Mouse (Mus musculus) hindbrain, embryonic 14.5 days (tissue): ENCODE measurements around the gene Gfra1. TPM values are rescaled to one million over a fixed set of nuclear protein-coding genes. Genes with fewer than 3 reads are reported as not detected.

Experiments used
- ATAC-seq: fragments of 200-750 bp; cut with Nextera tagmentation; 2 replicates; pipeline ENCODE4 v1.8.0; 2017; ENCODE audit warnings: moderate number of reproducible peaks, mild to moderate bottlenecking, moderate TSS enrichment, moderate library complexity; ENCODE audit not compliant: low FRiP score
- DNase-seq: peaks from one replicate; pipeline ENCODE4 v3.0.0-alpha.2; 2015; ENCODE audit warnings: low spot score
- H3K27ac ChIP-seq: fragments of 300-500 bp; sonication (generic); 2 replicates; pipeline ENCODE4 v1.5.1; 2014; ENCODE audit warnings: mild to moderate bottlenecking, moderate library complexity
- H3K27me3 ChIP-seq: fragments of 300-500 bp; sonication (generic); 2 replicates; pipeline ENCODE4 v1.6.1; 2014; ENCODE audit warnings: mild to moderate bottlenecking, low read length, mixed read lengths; ENCODE audit not compliant: control insufficient read depth, insufficient read depth
- H3K36me3 ChIP-seq: fragments of 300-500 bp; sonication (generic); replicated peaks from 2 replicates; pipeline ENCODE4 v1.6.1; 2014; ENCODE audit not compliant: control insufficient read depth, insufficient read depth
- H3K4me1 ChIP-seq: fragments of 300-500 bp; sonication (generic); replicated peaks from 2 replicates; pipeline ENCODE4 v1.6.1; 2014; ENCODE audit warnings: antibody characterized with exemption, low read length, mixed read lengths; ENCODE audit not compliant: control insufficient read depth, insufficient read depth
- H3K4me2 ChIP-seq: fragments of 300-500 bp; sonication (generic); replicated peaks from 2 replicates; pipeline ENCODE4 v1.6.1; 2014; ENCODE audit warnings: mild to moderate bottlenecking, moderate library complexity
- H3K4me3 ChIP-seq: fragments of 300-500 bp; sonication (generic); replicated peaks from 2 replicates; pipeline ENCODE4 v1.5.1; 2014; ENCODE audit warnings: mild to moderate bottlenecking, low read length
- H3K9ac ChIP-seq: fragments of 300-500 bp; sonication (generic); 2 replicates; pipeline ENCODE4 v1.6.1; 2014
- H3K9me3 ChIP-seq: fragments of 300-500 bp; sonication (generic); 2 replicates; pipeline ENCODE4 v1.6.1; 2016; ENCODE audit warnings: low read length; ENCODE audit not compliant: control insufficient read depth
- WGBS: fragments of 180-500 bp; shearing (Covaris S2); extraction: QIAGEN DNeasy Blood & Tissue Kit; methylation state at CpG from one replicate; pipeline ENCODE4 v1.1.7; 2014; 5-methylcytosine and 5-hydroxymethylcytosine counted together
- polyA plus RNA-seq: library from polyadenylated mRNA; unstranded; fragments of >200 nt; fragmentation: Nextera tagmentation; extraction: Ambion mirVana; gene quantifications from 2 replicates; pipeline ENCODE4 v1.2.1, GENCODE M21; 2014

Gene Gfra1
- 46.0 and 48.5 TPM in 2 replicates for polyA plus RNA-seq

- Histone ChIP-seq H3K4me1 (peaks cover 62% of the 10 kb centered on the region), H3K4me2 (peak within 1 kb of the TSS; percentile 99), H3K9ac (peak within 1 kb of the TSS; percentile 71), H3K9me3 (no peaks in the 10 kb centered on the region), H3K27ac (peak within 1 kb of the TSS; percentile 86), H3K36me3 (no peaks in the 10 kb centered on the region), H3K27me3 (0 out of 2 replicates have a peak, but pooled peaks cover 3% of the 10 kb centered on the region), H3K4me3 (peak within 1 kb of the TSS; percentile 57)
- DNase-seq (peak; percentile 66), ATAC-seq (peak; percentile 55)
- WGBS: 0% methylated on average over 31 of the region's 31 CpGs
These were observed at the start of gene Gfra1 for GRCm38 (mm10) chr19:58455496-58456061. TSS of gene Gfra1 (minus strand) at chr19:58455909.

- Histone ChIP-seq H3K9ac (no peak overlapping the region), H3K27me3 (no peaks in the 10 kb centered on the region), H3K27ac (no peak overlapping the region), H3K4me2 (no peak overlapping the region), H3K36me3 (no peaks in the 10 kb centered on the region), H3K4me3 (no peak overlapping the region), H3K4me1 (no peaks in the 10 kb centered on the region), H3K9me3 (no peaks in the 10 kb centered on the region)
- 57% methylated on average over 2 of the region's 2 CpGs for WGBS
- ATAC-seq (no peak), DNase-seq (peak; percentile 46)
These were observed 44.3 kb upstream of the Gfra1 start for GRCm38 (mm10) chr19:58500049-58500448.

GRCm38 (mm10) chr19:58499420-58499966 lies 43.8 kb upstream of the Gfra1 start:
- Histone ChIP-seq H3K4me1 (no peaks in the 10 kb centered on the region), H3K27me3 (no peaks in the 10 kb centered on the region), H3K9ac (no peak overlapping the region), H3K4me2 (no peak overlapping the region), H3K36me3 (no peaks in the 10 kb centered on the region), H3K27ac (no peak overlapping the region), H3K9me3 (no peaks in the 10 kb centered on the region), H3K4me3 (no peak overlapping the region)
- WGBS: 54% methylated on average over 3 of the region's 3 CpGs
- DNase-seq (no peak), ATAC-seq (no peak)

DNA sequence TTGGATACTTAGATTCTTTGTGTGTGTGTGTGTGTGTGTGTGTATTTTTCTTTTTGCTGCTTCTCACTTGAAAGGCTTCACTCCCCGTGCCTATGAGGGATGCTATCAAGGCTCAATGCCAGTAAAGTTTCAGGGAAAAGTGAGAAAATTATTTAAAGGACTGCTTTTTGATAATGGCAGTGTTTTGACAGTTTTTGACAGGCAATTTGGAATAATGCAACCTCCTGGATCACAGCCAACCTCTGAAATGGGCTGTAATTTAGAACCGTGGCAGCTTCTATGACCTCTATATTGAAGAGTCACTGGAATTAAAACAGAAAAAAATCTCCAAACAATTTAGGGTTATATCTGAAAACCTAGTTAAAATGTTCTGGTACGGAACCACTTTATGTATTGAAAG lies 41.4 kb upstream of the Gfra1 start:
- 58% methylated on average over 3 of the region's 3 CpGs for WGBS
- no peak for DNase-seq

DNA sequence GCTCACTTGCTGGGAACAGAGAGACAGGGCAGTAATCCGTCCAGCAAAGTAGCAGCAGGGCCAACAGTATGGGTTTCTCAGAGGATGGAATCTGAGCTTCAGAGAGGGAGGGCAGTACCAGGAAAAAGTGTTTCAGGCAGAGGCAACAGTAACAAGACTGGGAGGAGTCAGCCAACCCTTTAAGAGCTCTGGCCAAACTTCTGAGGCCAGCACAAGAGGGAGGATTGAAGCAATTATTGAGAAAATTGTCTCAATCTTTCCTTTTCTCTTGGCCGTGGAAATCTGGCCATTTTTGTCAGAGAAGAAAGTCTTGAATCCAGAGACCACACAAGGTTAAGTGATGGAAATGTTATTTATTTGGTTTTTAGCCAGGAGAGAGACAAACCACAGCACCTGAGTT lies 31.0 kb upstream of the Gfra1 start:
- peaks cover 12% of the 10 kb centered on the region for H3K9me3 ChIP-seq
- no peaks in the 10 kb centered on the region for H3K4me1 ChIP-seq
- no peak overlapping the region for H3K4me2 ChIP-seq
- no peak overlapping the region for H3K4me3 ChIP-seq
- DNase-seq (no peak), ATAC-seq (no peak)
- no peaks in the 10 kb centered on the region for H3K27me3 ChIP-seq
- no peak overlapping the region for H3K27ac ChIP-seq
- no peak overlapping the region for H3K9ac ChIP-seq
- H3K36me3 ChIP-seq: no peaks in the 10 kb centered on the region
- 59% methylated on average over 2 of the region's 2 CpGs for WGBS

More for the DNA sequence above, 41.4 kb upstream of the Gfra1 start:
- Histone ChIP-seq H3K27ac (no peak overlapping the region), H3K27me3 (no peaks in the 10 kb centered on the region), H3K36me3 (no peaks in the 10 kb centered on the region), H3K4me1 (no peaks in the 10 kb centered on the region), H3K9ac (no peak overlapping the region), H3K4me2 (no peak overlapping the region), H3K9me3 (no peaks in the 10 kb centered on the region), H3K4me3 (no peak overlapping the region)
- ATAC-seq: no peak

DNA sequence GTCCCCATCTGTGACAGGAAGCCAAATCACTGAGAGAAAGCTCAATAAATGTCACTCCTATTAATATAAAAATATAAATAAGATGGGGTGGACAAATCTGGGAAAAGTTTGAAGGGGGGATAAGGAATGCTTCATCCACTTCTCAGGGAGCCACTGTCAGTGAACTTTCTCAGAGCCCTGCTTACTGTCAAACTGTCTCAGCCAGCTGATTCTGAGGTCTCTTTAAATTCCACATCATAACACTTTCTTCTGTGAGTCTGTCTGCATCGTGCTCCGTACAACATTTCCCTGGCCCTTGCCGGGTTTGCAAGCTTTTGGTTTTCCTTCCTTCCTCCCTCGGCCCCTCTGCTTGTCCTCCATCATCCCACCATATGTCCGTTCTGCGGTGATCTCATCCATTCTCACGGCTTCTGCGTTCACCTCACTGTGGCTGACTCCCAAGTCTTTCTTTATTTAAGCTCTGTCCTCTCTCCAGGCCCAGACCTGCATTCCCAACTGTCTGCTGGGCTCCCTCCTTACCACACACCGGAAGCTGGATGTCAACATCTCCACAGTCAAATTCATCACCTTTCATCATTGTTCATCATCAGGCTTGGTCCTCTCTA lies 26.8 kb upstream of the Gfra1 start:
- ATAC-seq: no peak
- Histone ChIP-seq H3K9ac (no peak overlapping the region), H3K27ac (no peak overlapping the region), H3K27me3 (no peaks in the 10 kb centered on the region), H3K4me1 (no peaks in the 10 kb centered on the region), H3K4me2 (no peak overlapping the region), H3K36me3 (no peaks in the 10 kb centered on the region), H3K9me3 (0 out of 2 replicates have a peak, but pooled peaks cover 16% of the 10 kb centered on the region), H3K4me3 (no peak overlapping the region)
- DNase-seq: no peak
- 79% methylated on average over 9 of the region's 9 CpGs for WGBS

DNA sequence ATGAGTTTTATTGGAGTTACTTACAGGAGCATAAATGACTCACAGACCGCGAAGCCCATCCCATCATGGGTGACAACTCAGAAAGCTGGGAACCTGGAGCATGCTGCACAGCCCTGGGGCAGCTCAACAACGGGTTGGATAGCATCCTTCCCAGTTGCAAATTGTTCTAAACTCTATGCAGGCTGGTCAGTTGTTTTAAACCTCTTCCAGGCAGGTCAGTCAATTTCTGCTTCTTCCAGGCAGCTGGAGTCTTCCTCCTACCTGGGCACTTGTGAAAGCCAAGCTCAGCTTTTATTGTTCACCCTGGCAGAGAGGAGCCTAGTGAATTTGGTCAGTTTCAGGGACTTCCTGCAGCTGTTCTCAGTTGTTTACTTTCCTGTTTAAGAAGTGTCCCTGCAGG lies 18.5 kb upstream of the Gfra1 start:
- DNase-seq: no peak
- no peak for ATAC-seq
- Histone ChIP-seq H3K27ac (no peak overlapping the region), H3K9me3 (0 out of 2 replicates have a peak, but pooled peaks cover under 1% of the 10 kb centered on the region), H3K27me3 (no peaks in the 10 kb centered on the region), H3K4me3 (no peak overlapping the region), H3K4me1 (no peaks in the 10 kb centered on the region), H3K9ac (no peak overlapping the region), H3K4me2 (no peak overlapping the region), H3K36me3 (no peaks in the 10 kb centered on the region)
- WGBS: 92% methylated on average over 3 of the region's 3 CpGs

GRCm38 (mm10) chr19:58469421-58469820 lies 13.7 kb upstream of the Gfra1 start:
- Histone ChIP-seq H3K4me2 (0 out of 2 replicates have a peak overlapping the region, but pooled peaks have one; percentile 27), H3K27ac (no peak overlapping the region), H3K9me3 (no peaks in the 10 kb centered on the region), H3K9ac (no peak overlapping the region), H3K27me3 (no peaks in the 10 kb centered on the region), H3K36me3 (no peaks in the 10 kb centered on the region), H3K4me3 (no peak overlapping the region), H3K4me1 (no peaks in the 10 kb centered on the region)
- 12% methylated on average over 12 of the region's 12 CpGs for WGBS
- ATAC-seq (no peak), DNase-seq (peak; percentile 99)

GRCm38 (mm10) chr19:58468331-58468730 lies 12.6 kb upstream of the Gfra1 start:
- no peak overlapping the region for H3K4me3 ChIP-seq
- H3K27ac ChIP-seq: no peak overlapping the region
- no peaks in the 10 kb centered on the region for H3K27me3 ChIP-seq
- no peaks in the 10 kb centered on the region for H3K36me3 ChIP-seq
- no peaks in the 10 kb centered on the region for H3K9me3 ChIP-seq
- no peak overlapping the region for H3K9ac ChIP-seq
- no peaks in the 10 kb centered on the region for H3K4me1 ChIP-seq
- ATAC-seq (no peak), DNase-seq (no peak)
- no peak overlapping the region for H3K4me2 ChIP-seq
- WGBS: 59% methylated on average over 2 of the region's 2 CpGs
